Mouse (Mus musculus): ENCODE measurements at regions not wholly inside any gene's neighbourhood (a gene's known extent, or its start where the extent isn't known, plus 50 kb on each side); places are given as distances from the start of the nearest gene placed in this dataset.

DNA sequence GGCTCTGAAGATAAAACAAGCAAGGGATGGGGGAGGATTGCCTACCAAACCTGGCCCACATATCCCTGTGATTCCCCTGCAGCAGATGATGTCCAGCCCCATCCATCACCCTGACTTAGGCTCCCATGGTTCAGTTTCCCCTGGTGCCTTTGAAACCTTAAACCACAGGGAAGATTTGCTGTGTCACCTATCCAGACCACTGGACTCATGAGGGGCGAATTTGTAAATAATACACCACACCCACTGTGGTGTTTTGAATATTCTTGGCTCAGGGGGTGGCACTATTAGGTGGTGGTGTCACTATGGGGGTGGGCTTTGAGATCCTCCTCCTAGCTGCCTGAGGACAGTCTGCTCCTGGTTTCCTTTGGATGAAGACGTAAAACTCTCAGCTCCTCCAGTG lies 205.8 kb upstream of the Srrm4 start:
- intact Hi-C loops (cut with DNase I), result no loop called here
- no peak for DNase-seq

DNA sequence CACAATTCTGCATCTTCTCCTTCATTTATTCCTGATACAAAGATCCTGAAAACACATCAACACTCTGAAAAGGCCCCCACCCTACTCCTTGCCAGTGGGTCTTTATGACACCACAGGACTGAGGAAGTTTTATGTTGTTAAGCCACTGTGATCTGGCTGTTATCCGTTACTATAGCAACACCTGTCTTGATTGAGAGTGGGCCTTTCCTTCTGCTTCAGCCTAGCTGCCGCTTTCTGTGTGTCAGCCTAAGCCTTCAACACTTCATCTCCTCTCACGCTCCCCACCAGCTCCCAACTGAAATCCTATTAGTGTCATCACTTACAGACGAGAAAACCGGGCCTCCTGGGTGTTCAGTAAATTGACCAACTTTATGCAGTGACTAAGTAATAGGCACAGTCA lies 203.6 kb upstream of the Srrm4 start:
- intact Hi-C loops (cut with DNase I), result no loop called here
- no peak for DNase-seq

DNA sequence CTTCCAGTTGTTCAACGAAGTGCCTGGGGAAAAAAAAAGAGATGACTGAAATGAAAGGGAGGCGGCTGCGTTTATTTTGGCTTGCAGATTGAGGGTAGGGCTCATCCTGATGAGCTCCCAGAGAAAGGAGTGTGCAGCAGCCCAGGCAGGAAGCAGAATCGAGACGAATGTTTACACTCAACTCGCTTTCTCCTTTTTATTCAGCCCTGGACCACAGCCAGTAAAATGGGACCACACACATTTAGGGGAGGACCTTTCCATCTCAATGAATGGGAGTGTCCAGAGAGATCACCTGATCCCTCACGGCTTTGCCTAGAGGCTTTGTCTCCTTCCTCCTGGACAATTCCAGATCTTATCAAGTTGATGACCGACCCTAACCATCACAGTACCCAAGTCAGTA lies 198.8 kb upstream of the Srrm4 start:
- intact Hi-C loops (cut with DNase I), result no loop called here
- no peak for DNase-seq

DNA sequence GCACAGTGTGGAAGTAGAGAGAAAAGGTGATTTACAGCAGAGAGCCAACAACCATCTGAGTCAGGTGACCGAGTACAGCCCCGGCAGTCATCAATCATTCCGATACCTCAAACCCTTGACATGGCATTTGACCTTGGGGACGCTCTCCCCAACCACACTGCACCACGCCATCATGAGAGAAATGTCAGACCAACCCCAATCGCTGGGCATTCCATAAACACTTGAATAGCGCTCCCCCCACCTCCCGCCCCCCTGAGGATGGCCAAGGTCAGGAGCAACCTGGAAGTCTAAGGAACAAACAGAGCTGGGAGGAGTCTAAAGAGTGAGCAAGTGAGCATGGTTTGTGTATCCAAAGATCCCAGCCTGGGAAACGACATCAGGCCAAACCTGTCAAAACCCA lies 198.2 kb upstream of the Srrm4 start:
- intact Hi-C loops (cut with DNase I), result no loop called here

DNA sequence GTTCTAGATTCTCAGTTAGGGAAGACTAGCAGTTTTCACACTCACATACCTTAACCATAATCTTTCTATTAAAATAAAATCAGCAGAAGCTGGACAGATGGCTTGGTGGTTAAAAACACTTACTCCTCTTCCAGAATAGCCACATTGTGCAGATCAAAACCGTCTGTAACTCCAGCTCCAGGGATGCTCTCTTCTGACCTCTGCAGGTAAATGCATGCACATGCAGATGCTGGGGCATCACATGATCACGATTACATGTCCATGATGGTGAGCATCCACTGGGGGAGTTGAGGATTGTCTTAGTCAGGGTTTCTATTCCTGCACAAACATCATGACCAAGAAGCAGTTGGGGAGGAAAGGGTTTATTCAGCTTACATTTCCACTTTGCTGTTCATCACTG lies 184.8 kb upstream of the Srrm4 start:
- no peak for DNase-seq
- intact Hi-C loops (cut with DNase I), result no loop called here

More for the DNA sequence above, 198.2 kb upstream of the Srrm4 start:
- no peak for DNase-seq

DNA sequence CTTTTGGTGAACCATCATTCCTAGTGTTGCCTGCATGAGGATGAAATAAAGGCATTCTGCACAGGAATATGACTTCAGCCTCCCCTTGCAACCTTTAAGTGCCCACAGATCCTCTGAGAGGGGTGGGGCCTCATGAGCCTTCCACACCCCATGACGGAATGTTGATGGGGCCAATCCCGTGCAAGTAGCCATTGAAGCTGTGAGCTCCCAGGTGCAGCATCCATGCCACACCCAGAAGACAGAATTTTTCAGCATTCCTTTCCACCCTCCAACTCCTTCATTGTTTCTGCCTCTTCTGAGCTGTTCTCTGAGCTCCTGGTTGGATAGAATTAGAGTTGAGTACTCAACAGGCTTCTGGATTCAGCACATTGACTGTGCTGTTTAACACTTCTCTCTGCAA lies 174.6 kb upstream of the Srrm4 start:
- intact Hi-C loops (cut with DNase I), result no loop called here
- no peak for DNase-seq

DNA sequence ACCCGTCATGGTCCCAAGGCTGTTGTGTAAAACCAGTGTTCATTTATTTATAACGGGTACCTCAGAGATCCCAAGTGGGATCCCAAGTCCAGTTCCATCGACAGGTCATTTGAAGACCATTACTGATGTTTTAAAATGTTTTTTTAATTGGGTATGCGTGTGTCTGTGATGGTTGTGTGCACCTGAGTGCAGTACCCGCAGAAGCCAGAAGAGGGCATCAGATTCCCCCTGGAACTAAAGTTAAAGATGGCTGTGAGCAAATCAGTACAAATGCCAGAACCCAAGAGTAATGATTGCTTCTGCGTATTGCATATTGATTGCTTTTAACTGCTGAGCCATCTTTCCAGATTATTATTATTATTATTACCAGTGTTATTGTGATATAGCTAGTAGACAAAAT lies 169.7 kb upstream of the Srrm4 start:
- intact Hi-C loops (cut with DNase I), result no loop called here
- no peak for DNase-seq

DNA sequence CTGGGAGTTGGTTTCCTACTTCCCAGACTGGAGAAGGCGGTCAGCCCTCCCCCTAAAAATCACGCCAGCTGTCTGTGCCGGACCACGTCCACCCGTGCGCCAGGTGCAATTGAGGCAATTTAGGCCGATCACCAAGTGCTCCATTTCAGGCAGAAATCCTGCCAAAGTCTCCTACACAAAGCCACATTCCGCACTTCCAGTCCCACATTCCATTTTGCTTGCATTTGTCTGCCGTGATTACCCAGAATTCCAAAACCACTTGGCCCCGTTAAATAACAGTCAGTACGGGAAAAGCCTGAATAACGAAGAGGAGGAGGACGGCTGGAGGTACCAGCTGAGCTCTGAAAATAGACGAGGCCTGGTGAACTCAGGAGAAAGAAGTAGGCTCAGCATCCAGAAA lies 167.1 kb upstream of the Srrm4 start:
- intact Hi-C loops (cut with DNase I), result no loop called here
- DNase-seq, result no peak

DNA sequence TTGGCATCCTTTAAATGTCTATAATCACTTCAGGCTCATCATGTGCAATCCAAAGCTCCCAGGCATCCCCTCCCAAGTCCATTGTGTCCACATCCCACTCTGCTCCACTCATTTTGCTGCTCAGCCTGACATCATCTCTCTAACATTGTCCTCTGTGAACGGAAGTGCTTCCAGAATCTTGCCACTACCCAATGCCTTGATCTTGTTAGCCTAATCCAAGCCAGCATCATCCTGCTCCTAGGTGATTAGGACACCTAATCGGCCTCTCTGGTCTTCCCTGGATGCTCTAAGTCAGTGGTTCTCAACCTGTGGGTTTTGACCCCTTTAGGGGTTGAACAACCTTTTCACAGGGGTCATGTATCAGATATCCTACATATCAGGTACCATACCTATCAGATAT lies 161.3 kb upstream of the Srrm4 start:
- intact Hi-C loops (cut with DNase I), result no loop called here
- no peak for DNase-seq

DNA sequence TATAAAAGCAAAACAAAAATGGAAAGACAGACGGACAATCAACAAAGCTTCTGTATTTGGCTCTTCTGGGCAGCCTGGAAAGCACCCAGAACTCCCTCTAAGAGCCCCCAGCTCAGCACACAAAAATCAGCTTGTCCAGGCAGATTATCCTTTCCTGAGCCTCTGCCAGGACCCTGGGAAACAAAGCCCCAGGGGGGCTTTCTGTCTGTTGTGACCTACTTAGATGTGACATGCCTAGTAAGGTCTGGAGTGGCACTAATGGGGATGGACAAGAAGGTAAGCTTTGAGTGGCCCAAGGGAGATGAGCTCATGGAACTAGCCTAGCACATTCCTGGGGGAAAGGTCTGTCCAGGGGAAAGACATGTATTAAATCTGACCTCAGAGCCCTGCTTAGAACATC lies 160.5 kb upstream of the Srrm4 start:
- DNase-seq, result no peak

DNA sequence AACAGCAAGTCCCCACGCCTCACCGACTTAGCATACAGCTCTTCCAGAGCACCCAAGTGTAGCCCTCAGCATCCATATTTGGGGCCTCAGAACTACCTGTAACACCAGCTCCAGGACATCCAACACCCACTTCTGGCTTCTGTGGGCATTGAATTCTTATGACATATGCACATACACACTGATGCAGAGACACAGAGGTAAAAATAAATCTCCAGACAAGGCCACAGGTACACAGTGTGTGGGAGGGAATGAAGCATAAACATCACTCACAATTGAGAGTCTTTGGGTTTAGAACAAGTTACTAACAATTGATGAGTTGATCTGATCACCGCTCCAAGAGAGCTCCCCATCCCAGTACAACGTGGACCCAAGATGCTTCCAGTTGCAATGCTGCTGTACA lies 154.2 kb upstream of the Srrm4 start:
- intact Hi-C loops (cut with DNase I), result no loop called here
- DNase-seq, result no peak

More for the DNA sequence above, 160.5 kb upstream of the Srrm4 start:
- intact Hi-C loops (cut with DNase I), result no loop called here

DNA sequence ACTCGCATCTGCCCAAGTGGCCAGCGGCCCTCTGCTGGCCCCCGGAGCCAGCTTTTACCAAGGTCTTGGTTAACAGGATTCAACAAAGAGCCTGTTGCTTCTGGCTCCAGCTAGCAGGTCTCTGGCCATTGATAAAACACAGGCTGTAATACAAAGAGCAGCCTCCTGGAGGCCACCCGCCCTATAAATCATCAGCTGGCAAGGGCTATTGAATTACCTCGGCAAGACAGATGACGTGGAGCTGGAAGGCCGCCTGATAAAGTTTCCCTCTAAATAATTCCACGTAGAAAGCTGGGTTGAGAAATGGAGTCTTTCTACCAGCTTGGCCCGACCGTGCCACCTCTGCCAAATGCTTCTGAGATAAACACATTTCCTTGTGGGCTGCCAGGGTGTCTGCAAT lies 152.8 kb upstream of the Srrm4 start:
- DNase-seq, result peak; percentile 1 to 2
- intact Hi-C loops (cut with DNase I), result no loop called here

DNA sequence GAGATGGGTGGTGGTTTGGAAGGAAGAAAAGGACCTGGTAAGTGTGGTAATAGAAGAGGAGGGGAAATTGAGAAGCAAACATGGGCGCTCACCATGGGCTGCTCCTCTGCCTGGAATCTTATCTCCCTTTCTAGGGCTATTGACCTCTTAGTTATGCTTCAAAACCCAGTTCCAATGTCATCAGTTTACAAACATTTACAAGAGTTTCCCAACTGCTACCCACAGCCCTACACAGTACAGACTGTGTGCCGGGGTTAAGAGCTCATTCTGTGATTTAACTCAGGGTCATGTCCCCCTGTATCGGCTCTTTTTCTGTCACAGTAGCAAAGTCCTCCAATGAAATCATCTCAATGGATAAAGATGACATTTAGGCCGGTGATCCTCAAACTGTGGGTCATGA lies 144.0 kb upstream of the Srrm4 start:
- no peak for DNase-seq
- intact Hi-C loops (cut with DNase I), result no loop called here

DNA sequence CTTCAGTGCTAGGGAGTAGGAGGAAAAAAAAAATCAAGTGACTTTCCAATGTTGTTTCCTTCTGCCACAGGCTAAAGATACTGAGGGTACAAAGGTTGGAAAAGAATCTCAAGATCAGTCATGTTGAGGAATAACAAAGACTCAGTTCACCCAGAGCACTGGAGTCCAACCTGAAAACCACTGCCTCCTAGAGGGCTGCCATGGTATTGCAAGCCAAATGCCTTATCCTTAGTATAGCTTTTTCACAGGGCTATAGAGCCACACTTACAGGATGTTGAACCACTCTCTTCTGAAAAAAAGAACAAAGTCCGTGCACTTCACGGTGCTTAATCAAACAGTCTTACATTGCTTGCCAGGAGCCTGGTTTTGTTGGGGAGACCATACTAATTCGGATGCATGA lies 139.9 kb upstream of the Srrm4 start:
- no peak for DNase-seq
- intact Hi-C loops (cut with DNase I), result no loop called here

DNA sequence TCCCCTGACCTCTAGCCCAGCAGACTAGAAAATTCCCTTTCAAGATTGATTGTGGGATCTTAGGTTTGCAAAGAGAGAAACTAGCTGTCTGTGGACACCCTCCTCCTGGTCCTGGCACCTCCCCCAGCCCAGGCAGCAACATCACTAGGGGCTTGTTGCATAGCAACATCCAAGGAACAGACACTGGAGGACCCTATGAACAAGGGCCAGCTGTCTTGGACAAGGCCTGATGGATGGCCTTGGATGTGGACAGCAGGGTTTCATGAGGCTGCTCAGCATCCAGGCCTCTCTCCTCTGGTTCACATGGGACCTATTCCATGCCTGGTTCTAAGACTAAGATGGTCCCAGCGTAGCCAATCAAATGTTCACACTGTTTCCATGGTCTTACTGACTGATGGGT lies 127.6 kb upstream of the Srrm4 start:
- DNase-seq, result no peak
- intact Hi-C loops (cut with DNase I), result no loop called here

DNA sequence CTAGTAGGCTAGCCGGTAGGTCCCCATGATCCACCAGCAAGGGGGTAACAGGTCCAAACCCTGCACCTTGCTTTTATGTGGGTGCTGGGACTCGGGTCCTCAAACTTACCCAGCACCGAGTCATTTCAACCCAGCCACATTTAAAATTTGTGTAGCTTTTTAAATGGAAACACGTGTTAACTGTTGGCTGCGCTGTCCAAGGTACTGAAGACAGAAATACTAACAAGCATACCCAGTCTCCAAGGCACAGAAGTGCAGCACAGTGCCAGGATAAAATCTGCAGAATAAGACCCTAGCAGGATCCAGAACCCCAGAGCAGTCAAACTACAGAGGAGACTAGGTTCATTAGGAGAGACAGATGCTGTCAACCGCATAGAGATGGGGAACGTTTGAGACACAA lies 122.6 kb upstream of the Srrm4 start:
- intact Hi-C loops (cut with DNase I), result no loop called here
- peak; percentile 24 to 30 for DNase-seq

DNA sequence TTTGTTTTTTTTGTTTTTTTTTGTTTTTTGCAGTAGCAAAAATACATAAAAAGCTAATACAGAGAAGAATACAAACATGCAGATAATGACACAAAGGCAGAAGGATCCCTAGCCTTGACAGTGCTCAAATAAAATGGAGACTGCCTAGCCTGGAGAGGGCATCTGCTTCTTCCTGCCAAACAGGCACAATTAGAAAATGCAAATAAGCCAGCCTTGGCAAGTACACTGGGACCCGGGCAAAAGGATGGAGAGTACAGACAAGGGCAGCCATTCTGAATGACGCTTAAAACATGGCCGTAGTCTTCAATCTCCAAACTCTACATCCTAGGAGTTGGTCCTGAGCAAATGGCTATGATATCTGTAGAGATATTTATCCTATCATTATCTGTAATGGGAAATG lies 120.4 kb upstream of the Srrm4 start:
- intact Hi-C loops (cut with DNase I), result no loop called here
- DNase-seq, result no peak

DNA sequence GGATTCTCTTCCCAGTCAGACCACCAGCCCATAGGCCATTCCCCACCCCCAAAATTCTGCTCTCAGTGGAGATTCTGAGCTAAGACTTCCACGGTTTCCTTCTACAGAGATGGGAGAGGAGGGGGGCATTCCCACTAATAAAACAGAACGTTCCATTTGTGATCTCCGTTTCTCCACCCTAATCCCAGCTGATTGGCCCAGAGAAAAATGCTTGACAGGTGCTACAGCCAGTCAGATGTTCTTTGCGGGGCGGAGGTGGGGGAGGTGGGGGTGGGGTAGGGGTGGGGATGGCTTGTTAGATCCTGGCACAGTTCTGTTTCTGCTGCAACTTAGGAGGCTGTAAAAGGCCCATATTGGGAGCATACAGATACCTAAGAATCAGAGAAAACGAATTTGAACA lies 116.9 kb upstream of the Srrm4 start:
- intact Hi-C loops (cut with DNase I), result no loop called here

DNA sequence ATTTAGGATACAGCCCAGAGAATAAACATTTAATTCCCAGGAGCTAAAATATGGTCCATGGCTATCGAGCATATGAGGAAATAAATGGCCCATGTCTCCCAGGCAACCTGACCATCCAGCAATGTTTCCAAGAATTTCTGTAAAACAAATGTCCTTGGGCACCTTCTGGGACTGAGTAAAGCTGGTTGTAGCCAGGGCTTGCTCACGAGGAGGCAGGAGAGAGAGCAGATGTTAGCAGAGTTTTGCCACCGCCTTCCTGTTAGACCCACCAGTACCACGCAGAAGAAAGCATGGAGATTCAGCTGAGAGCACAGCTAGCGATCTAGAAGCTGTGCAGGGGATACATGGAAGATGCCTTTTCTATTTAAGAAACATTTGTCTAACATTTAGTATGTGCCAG lies 70.8 kb upstream of the Srrm4 start:
- intact Hi-C loops (cut with DNase I), result no loop called here
- DNase-seq, result no peak

More for the DNA sequence above, 116.9 kb upstream of the Srrm4 start:
- DNase-seq, result no peak

DNA sequence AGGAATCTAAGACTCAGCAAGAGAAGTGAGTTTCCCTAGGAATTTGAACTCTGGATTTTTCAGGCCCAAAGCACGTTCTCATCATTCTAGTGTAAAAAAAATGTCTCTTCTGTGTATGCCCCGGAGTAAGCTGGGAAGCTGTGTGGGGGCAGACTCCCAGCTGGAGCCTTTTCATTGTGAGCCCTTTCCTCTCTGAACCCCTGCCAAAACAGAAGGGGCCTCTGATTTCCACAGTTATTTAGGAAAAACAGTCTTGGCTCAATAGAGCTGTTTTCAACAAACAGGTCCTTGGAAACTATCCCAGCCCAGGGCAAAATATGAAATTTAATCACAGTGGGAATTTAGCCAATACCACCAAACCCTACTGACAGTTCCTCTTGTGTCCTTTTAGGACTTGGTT lies 70.2 kb upstream of the Srrm4 start:
- DNase-seq, result no peak
- intact Hi-C loops (cut with DNase I), result no loop called here

DNA sequence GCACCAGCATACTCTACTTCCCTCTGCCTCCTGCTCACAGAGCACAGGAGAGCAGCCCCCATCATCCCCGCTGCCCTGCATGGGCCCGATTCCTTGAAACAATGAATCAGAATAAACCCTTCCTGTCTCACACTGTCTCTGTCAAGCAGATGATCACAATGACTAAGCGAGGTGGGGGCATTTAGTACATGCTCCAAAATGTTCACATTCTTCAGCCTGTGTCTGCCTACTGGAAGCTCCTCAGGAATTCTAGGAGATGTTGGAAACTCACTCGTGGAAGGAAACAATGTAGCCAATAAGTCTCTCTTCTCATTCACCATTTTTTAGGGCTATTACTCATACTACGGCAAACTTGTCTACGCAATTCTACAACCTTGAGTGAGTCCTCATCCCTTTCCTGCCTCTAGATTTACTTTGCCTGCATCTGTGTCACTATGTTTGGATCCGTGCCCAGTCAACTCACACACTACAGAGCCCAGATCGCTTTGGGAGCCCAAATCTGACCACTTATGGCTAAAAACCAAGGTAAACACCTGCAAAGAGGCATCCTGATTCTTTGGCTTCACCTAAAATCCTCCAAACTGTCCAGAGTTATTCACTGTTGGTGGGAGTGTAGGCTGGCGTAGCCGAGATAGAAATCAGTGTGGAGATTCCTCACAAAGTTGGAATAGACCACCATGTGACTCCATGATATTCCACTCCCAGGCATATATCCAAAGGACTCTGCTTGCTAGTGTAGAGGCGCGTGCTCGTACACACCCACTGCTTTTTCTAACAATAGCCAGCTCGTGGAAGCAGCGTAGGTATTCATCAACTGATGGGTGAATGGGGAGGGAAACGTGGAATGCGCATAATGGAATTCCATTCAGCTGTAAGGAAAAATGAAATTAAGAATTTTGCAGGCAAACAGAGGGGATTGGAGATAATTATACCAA lies 63.1 kb upstream of the Srrm4 start:
- DNase-seq, result no peak
- intact Hi-C loops (cut with DNase I), result no loop called here
